Mouse (Mus musculus): ENCODE measurements around the gene Apod.

GRCm38 (mm10) chr16:31318418-31318817 lies 3.8 kb upstream of the Apod start:
- TF ChIP-seq CTCF (IDR thresholded peaks at IDR 0.05; ENCODE audit: low read depth) (no peak), EP300 (optimal IDR thresholded peaks at IDR 0.05) (no peak)

All from stomach, postnatal 0 days (tissue).